Mouse (Mus musculus) hindbrain, embryonic 11.5 days (tissue): ENCODE data around the gene Sinhcaf. TPM values are rescaled to one million over a fixed set of nuclear protein-coding genes. Genes with fewer than 3 reads are reported as not detected.

Experiments
- polyA plus RNA-seq: library from polyadenylated mRNA; unstranded; fragments of >200 nt; fragmentation: Nextera tagmentation; extraction: Ambion mirVana; gene quantifications from 2 replicates; pipeline ENCODE4 v1.2.1, GENCODE M21; 2014

Sinhcaf gene
- polyA plus RNA-seq, 1 experiment from 2014 or later, result 246 TPM

Other genes starting within 250 kb of the Sinhcaf start
- 24.7 and 27.7 TPM in 2 replicates for gene Ipo8, start 115.0 kb downstream of the Sinhcaf start, polyA plus RNA-seq
- gene Caprin2, start 50.2 kb downstream of the Sinhcaf start, polyA plus RNA-seq, result 10.7 and 13.1 TPM in 2 replicates
- 18.0 and 30.0 TPM in 2 replicates for gene Dennd5b, start 155.2 kb upstream of the Sinhcaf start, polyA plus RNA-seq
- not detected in 2 replicates for gene Gm10203, start 183.7 kb upstream of the Sinhcaf start, polyA plus RNA-seq
- 8.8 and 8.9 TPM in 2 replicates for gene Etfbkmt, start 193.4 kb upstream of the Sinhcaf start, polyA plus RNA-seq
- 70.0 and 71.1 TPM in 2 replicates for gene Amn1, start 242.2 kb upstream of the Sinhcaf start, polyA plus RNA-seq